Mouse (Mus musculus) kidney, postnatal 0 days (tissue): ENCODE data around the gene Fst. TPM values are rescaled to one million over a fixed set of nuclear protein-coding genes. Genes with fewer than 3 reads are reported as not detected.

Experiments used
- ATAC-seq: fragments of 200-750 bp; cut with Nextera tagmentation; replicated peaks from 2 replicates; pipeline ENCODE4 v1.8.0; 2017; ENCODE audit warnings: low read depth, moderate number of reproducible peaks, moderate TSS enrichment, moderate library complexity; ENCODE audit not compliant: low FRiP score
- DNase-seq: peaks from one replicate; pipeline ENCODE4 v3.0.0-alpha.2; 2016; ENCODE audit warnings: low spot score
- H3K27ac ChIP-seq: fragments of 300-500 bp; sonication (generic); 2 replicates; pipeline ENCODE4 v1.5.1; 2014; ENCODE audit warnings: mild to moderate bottlenecking
- H3K27me3 ChIP-seq: fragments of 300-500 bp; sonication (generic); 2 replicates; pipeline ENCODE4 v1.6.1; 2014; ENCODE audit warnings: low read length, mixed read lengths; ENCODE audit not compliant: insufficient read depth
- H3K36me3 ChIP-seq: fragments of 300-500 bp; sonication (generic); 2 replicates; pipeline ENCODE4 v1.6.1; 2014; ENCODE audit warnings: low read length, mixed read lengths; ENCODE audit not compliant: insufficient read depth
- H3K4me1 ChIP-seq: fragments of 300-500 bp; sonication (generic); replicated peaks from 2 replicates; pipeline ENCODE4 v1.6.1; 2014; ENCODE audit warnings: antibody characterized with exemption, low read length, mixed read lengths; ENCODE audit not compliant: insufficient read depth
- H3K4me2 ChIP-seq: fragments of 300-500 bp; sonication (generic); 2 replicates; pipeline ENCODE4 v1.6.1; 2014; ENCODE audit warnings: mild to moderate bottlenecking, low read length, moderate library complexity, mixed read lengths
- H3K4me3 ChIP-seq: fragments of 300-500 bp; sonication (generic); replicated peaks from 2 replicates; pipeline ENCODE4 v1.5.1; 2014; ENCODE audit warnings: low read depth, low read length
- H3K9ac ChIP-seq: fragments of 300-500 bp; sonication (generic); 2 replicates; pipeline ENCODE4 v1.6.1; 2014; ENCODE audit warnings: low read depth, low read length
- H3K9me3 ChIP-seq: fragments of 300-500 bp; sonication (generic); replicated peaks from 2 replicates; pipeline ENCODE4 v1.6.1; 2016; ENCODE audit warnings: low read length, inconsistent platforms, mixed read lengths
- CTCF ChIP-seq: IDR thresholded peaks from 2 replicates; pipeline ENCODE4 v1.5.1; 2016; ENCODE audit warnings: antibody characterized with exemption, low read depth, mild to moderate bottlenecking, moderate library complexity
- WGBS: fragments of 180-500 bp; shearing (Covaris S2); extraction: QIAGEN DNeasy Blood & Tissue Kit; methylation state at CpG from one replicate; pipeline ENCODE4 v1.1.7; 2014; 5-methylcytosine and 5-hydroxymethylcytosine counted together
- polyA plus RNA-seq: library from polyadenylated mRNA; unstranded; fragments of >200 nt; fragmentation: Nextera tagmentation; extraction: Ambion mirVana; gene quantifications from 2 replicates; pipeline ENCODE4 v1.2.1, GENCODE M21; 2015

Fst gene
- polyA plus RNA-seq, 1 experiment from 2014 or later = 2.9 TPM

- no peak for ATAC-seq
- no peak for TF ChIP-seq CTCF
- 77% methylated on average over 1 of the region's 1 CpGs for WGBS
Observed at GRCm38 (mm10) chr13:114465387-114465786, 6.6 kb upstream of the Fst start.

GRCm38 (mm10) chr13:114464824-114465223, 6.1 kb upstream of the Fst start:
- Histone ChIP-seq H3K9ac (no peak overlapping the region), H3K9me3 (no peaks in the 10 kb centered on the region), H3K27ac (no peak overlapping the region), H3K4me2 (no peak overlapping the region), H3K36me3 (no peaks in the 10 kb centered on the region), H3K4me1 (peaks cover 4% of the 10 kb centered on the region; the same call in 1 of the 2 replicates), H3K4me3 (no peak overlapping the region), H3K27me3 (no peaks in the 10 kb centered on the region; the same call in 1 of the 2 replicates)
- 78% methylated on average over 3 of the region's 3 CpGs for WGBS
- ATAC-seq = no peak
- no peak for TF ChIP-seq CTCF
- no peak for DNase-seq

More at GRCm38 (mm10) chr13:114465387-114465786, 6.6 kb upstream of the Fst start:
- no peak for DNase-seq
- no peak overlapping the region for H3K4me2 ChIP-seq
- H3K9me3 ChIP-seq = no peaks in the 10 kb centered on the region
- H3K9ac ChIP-seq = no peak overlapping the region
- H3K36me3 ChIP-seq = no peaks in the 10 kb centered on the region
- H3K27me3 ChIP-seq = no peaks in the 10 kb centered on the region; the same call in 1 of the 2 replicates
- H3K27ac ChIP-seq = no peak overlapping the region
- H3K4me3 ChIP-seq = no peak overlapping the region
- H3K4me1 ChIP-seq = peaks cover under 1% of the 10 kb centered on the region; the same call in 1 of the 2 replicates

- no peak overlapping the region for H3K4me2 ChIP-seq
- ATAC-seq = no peak
- no peak overlapping the region for H3K9ac ChIP-seq
- 80% methylated on average over 8 of the region's 8 CpGs for WGBS
- TF ChIP-seq CTCF = no peak
- no peaks in the 10 kb centered on the region for H3K36me3 ChIP-seq
- DNase-seq = no peak
- H3K9me3 ChIP-seq = no peaks in the 10 kb centered on the region
- no peak overlapping the region for H3K27ac ChIP-seq
- no peak overlapping the region for H3K4me3 ChIP-seq
- peaks cover 12% of the 10 kb centered on the region; the same call in 1 of the 2 replicates for H3K4me1 ChIP-seq
- peaks cover 10% of the 10 kb centered on the region for H3K27me3 ChIP-seq
Observed at GRCm38 (mm10) chr13:114462548-114463408, 4.0 kb upstream of the Fst start.

GRCm38 (mm10) chr13:114460306-114460892, 1.6 kb upstream of the Fst start:
- Histone ChIP-seq H3K9me3 (no peaks in the 10 kb centered on the region), H3K36me3 (no peaks in the 10 kb centered on the region), H3K9ac (no peak overlapping the region), H3K4me3 (peak overlapping the region; percentile 48), H3K27me3 (peaks cover 16% of the 10 kb centered on the region), H3K4me2 (peak overlapping the region; percentile 99), H3K4me1 (peaks cover 12% of the 10 kb centered on the region; the same call in 1 of the 2 replicates), H3K27ac (no peak overlapping the region)
- under 1% methylated on average over 29 of the region's 29 CpGs for WGBS
- DNase-seq (peak; percentile 94), ATAC-seq (no peak)
- TF ChIP-seq CTCF = peak; percentile 73

GRCm38 (mm10) chr13:114459701-114460160, 980 bp upstream of the Fst start:
- Histone ChIP-seq H3K4me3 (peak overlapping the region; percentile 48), H3K4me2 (peak overlapping the region; percentile 99), H3K36me3 (no peaks in the 10 kb centered on the region), H3K9ac (peak overlapping the region; percentile 32; the same call in 1 of the 2 replicates), H3K27ac (no peak overlapping the region), H3K4me1 (peaks cover 12% of the 10 kb centered on the region; the same call in 1 of the 2 replicates), H3K9me3 (no peaks in the 10 kb centered on the region), H3K27me3 (peaks cover 19% of the 10 kb centered on the region)
- no peak for TF ChIP-seq CTCF
- WGBS = under 1% methylated on average over 16 of the region's 16 CpGs
- DNase-seq (no peak), ATAC-seq (no peak)

- WGBS = under 1% methylated on average over 53 of the region's 56 CpGs
- no peak overlapping the region for H3K27ac ChIP-seq
Observed at GRCm38 (mm10) chr13:114458291-114458885, 363 bp downstream of the Fst start.

More at GRCm38 (mm10) chr13:114458291-114458885, 363 bp downstream of the Fst start:
- peak; percentile 61 for DNase-seq
- Histone ChIP-seq H3K27me3 (peaks cover 19% of the 10 kb centered on the region), H3K9ac (0 out of 2 replicates have a peak overlapping the region, but pooled peaks have one; percentile 10), H3K4me2 (peak overlapping the region; percentile 99), H3K4me1 (peaks cover 12% of the 10 kb centered on the region; the same call in 1 of the 2 replicates), H3K4me3 (peak overlapping the region; percentile 48), H3K9me3 (no peaks in the 10 kb centered on the region), H3K36me3 (no peaks in the 10 kb centered on the region)
- peak; percentile 12; the same call in 1 of the 2 replicates for TF ChIP-seq CTCF
- peak; percentile 67 for ATAC-seq
